Mouse (Mus musculus) right cerebral cortex, postnatal 4 days (tissue): ENCODE data around the gene Zbtb20.

Experiments
- DNase-seq: peaks from one replicate; pipeline ENCODE4 v3.0.0-alpha.2; 2022

The Zbtb20 gene

DNA sequence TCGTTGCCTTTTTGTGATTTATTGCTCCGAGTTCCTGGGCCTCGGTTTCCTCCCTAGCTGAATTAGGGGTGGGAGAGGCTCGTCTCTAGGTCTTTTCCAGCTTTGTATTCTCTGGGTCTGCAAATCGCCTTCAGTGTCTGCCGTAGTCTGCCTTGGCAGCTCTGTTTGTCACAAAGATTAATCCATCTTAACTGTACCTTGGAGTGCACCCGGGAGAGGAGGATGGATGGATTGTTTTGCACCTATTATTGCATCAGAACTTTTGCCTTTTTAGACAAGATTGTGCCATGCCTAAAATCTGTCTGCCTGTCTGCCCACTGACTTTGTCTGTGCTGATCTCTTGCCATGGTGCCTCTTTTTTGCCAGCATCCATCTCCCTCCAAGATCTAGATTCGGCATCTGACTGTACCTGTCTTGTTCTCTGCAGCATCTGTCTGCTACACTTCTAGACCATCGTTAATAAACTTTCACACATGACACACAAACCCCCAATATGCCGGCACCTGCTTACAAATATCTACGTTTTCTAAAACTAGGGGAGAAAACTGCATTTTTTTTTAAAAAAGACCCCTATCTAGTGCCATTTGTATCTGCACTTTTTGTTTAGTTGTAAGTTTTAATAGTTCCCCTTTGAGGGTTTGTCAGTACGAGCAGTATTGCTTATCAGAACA, 626.8 kb downstream of the Zbtb20 start:
- DNase-seq: no peak

DNA sequence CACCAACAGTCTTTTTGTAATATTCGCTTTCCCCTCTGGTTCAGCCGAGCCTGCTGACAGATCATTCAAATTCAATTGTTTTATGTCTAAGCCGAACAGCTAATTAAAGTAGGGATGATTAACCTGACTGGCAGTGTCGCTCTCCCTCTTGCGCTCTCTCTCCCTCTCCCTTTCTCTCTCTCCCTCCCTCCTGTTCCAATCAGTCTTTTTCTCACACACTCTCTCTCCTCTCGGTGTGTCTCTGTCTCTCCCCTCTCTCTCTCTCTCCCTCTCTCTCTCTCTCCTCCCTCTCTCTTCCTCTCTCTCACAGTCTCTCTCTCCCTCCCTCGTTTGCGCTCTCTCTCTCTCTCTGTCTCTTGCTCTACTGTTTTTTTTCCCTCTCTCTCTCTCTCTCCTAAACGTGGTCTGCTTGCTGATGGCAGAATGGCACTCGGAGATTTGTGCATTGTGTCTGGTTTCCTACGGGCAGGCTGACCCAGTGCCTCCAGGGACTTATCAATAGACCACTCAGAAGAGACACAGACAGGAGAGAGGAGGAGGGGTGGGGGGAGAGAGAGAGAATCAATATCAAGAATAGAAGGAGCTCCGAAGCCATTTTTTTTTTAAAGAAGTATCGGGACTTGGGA, 627.4 kb downstream of the Zbtb20 start:
- DNase-seq: peak; percentile 34

DNA sequence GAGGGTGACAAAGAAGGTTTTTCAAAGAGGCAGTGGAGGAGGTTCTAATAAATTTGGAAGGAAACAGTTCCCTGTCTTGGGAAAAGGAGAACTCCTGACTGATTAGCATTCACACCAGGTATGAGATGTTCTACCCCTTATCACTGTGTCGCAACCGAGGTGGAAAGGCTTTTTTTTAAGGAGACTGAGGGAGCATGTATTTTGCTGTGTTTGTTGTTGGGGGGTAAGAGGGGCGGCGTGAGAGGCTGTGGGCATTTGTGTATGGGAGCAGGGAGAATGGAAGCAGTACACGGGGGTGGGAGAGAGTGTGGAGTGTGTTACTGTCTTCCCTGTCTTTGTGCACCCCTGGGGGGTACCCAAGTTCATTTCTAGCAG, 627.9 kb downstream of the Zbtb20 start:
- DNase-seq: peak; percentile 21

DNA sequence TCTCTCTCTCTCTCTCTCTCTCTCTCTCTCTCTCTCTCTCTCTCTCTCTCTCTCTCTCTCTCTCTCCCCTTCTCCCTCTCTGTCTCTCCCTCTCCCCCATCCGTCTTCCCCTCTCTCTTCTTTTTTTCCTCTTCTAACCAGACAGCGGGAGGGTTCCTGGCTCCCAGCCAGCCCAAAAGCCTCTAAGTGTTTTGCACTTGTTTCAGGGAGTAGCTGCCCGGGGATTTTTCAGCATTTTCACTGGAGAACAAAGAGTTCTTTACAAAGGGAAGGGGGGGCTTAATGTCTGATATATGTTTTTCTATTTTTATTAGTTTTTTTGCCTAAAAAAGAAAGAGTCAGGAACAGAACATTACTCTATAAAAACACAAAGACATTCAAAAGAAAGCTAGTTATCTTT, 628.5 kb downstream of the Zbtb20 start:
- peak; percentile 85 for DNase-seq

DNA sequence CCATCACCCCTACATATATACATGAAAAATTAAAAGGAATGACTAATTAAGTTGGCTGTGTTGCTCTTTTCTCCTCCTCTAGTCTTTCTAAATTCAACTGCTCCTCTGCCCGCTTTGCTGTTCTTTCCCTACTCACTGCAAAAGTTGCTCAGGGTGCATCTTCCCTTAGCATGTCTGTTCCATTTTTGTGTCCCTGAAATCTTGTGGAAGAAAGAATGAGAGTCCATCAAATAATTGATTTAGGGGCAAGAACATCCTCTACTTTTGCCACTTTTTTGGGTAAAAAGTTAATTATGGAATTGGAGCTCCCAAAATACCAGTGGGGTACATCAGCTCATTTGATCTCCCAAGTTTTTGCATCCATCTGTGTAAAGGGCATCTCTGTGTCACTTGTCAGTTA, 628.9 kb downstream of the Zbtb20 start:
- no peak for DNase-seq

DNA sequence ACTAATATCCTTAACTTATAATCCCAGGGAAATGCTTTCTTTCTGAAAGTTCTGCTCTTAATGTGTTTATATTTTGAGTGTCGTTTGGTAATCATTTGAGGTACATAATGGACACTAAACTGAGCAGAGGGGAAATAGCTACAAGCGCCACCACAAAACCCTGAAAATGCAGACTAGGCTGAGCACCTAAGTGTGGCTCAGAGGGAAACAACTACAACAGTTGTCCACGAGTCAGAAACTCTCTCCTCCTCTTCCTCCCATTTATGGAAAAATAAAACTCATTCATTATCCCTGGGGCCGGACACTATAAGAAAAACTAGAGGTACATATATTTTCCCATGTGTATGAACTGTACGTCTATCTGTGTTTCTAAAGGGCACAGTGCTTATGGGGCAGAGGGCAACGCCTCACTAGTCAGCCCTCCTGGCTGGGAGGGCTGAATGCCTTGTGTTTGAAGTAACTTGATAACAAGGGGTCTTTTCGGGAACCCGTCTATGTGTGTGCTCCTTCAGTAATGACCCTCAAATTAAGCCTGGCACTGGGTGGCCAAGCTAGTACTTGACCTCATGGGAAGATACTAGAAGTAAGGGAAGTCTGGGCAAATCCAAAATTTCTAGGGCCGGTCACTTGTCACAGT, 629.8 kb downstream of the Zbtb20 start:
- DNase-seq: no peak

DNA sequence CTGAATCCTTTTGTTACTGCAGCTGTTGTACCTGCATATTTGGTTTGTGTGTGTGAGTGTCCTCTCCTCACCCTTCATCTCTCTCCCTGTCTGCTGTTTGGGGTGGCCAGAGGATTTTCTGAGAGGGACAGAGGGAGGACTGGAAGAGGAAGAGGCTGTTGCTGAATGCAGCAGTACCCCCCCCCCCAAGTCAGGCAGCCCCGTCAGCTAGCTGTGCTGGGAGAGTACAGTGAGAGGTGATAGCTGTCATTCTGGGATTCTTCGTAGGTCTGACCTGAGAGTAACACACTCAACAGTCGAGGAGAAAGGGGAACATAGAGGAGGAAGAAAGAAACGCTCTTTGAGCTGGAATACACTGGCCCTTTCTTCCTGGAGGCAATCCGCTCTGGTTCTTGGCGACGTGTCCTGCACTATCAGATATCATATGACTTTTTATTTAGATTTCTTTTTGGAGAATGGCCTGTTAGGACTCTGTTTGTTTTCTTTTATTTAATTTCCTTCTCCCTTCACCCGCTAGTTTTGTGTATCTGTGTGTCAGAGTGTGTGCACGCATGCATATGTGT, 630.6 kb downstream of the Zbtb20 start:
- DNase-seq: no peak

DNA sequence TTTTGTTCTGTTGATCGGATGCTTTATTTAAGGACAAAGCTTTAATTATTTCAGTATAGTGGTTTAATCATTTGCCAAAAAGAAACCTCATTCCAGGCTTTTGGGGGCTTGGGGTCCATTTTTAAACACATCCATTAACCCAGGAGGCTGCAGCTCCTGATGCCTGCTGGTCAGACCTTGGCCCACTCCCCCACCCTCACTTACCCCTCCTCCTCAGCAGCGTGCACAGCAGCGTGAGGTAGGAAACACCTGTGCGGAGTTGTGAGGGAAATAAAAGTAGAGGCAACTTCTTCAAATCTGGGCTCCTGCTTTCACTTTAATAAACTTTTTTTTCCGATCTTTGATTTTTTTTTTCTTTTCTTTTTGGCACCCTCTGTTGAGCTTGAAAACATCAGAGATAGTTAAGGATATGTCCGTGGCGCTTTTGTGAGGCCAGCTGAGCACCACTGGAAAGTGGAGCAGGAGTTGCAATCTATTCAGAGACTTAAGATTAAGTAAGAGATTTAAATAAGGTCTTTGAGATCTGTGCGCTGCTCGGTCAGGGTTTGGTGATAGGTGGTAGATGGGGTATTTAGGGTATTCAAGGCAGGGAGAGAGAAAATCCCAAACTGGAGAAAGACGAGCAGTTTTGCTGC, 631.2 kb downstream of the Zbtb20 start:
- DNase-seq: no peak

DNA sequence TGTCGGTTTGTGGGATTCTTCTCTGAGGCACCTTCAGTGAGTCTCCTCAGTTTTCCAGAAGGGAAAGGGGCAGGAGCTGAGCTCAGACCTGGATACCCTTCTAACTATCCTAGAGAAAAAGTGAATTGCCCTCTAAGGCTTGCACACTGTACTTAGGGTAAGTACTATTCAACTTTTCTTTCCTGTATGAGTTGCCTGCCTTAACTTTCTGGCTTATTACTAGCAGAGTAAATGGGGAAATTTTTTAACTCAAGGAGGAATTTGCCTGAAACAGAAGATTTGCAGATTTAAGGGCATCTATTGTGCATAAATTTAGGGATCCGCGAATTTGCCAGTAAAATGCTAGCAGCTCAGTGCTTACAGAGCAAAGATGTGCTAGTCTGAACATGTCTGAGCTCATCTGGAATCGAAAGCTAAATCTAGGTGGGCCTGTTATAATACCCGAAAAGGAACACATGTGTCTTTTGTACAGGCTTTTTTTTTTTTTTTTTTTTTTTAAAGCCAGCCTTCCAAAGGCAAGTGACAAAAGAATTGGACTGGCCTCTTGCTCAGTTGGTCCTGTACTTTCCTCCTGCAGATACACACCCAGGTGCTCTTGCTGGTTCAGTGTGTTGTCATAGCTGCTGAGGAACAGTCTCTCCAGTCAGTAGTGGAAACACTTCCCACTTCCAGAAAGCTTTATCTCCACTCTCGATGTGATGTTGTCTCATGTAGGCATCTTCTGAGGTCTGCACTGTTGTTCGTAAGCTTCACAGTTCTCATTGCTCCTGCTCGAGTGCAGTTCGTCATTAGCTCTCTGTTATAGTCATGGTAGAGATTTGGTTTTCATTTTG, 632.7 kb downstream of the Zbtb20 start:
- no peak for DNase-seq

GRCm38 (mm10) chr16:43510516-43510915, 634.8 kb downstream of the Zbtb20 start:
- DNase-seq: no peak

- no peak for DNase-seq
Observed at GRCm38 (mm10) chr16:43511531-43511930, 635.9 kb downstream of the Zbtb20 start.

- DNase-seq: no peak
Observed at GRCm38 (mm10) chr16:43513933-43514332, 638.3 kb downstream of the Zbtb20 start.

- DNase-seq: no peak
Observed at GRCm38 (mm10) chr16:43515538-43515937, 639.9 kb downstream of the Zbtb20 start.

- DNase-seq: no peak
Observed at GRCm38 (mm10) chr16:43520274-43520673, 644.6 kb downstream of the Zbtb20 start.

DNA sequence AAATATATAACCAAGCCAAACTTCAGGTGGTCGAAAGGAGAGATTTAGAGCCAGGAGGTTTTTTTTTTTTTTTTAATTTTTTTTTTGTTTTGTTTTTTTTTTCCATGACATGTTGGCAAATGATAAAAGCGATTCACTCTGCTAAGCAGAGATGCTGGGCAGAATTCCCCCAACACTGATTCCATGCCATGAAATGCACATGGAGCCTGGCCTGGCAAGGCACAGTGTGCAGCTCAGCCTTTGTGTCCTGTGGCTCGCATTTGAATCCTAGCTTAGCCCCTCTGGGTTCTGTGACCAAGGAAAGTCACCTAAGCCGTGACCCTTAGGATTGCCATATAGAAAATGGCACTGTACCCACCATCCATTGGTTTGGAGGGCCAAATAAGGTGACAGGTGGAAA, 646.8 kb downstream of the Zbtb20 start:
- no peak for DNase-seq

DNA sequence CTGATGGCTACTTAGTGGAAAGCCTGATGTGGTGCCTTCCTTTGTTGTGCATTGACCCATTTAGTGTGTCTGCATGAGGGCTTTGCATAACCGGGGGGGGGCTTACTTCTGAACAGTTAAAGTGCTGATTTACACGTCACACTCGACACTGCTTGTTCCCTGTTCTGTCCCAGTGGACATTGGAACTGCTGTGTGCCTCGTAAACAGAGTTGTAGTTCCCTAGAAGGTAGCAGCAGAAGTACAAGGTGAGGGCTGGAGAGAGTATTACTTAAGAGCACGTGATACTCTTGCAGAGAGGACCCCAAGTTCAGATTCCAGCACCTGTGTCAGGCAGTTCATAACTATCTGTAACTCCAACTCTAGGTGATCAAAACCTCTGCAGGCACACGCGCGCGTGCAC, 648.5 kb downstream of the Zbtb20 start:
- DNase-seq: no peak

- DNase-seq: no peak
Observed at GRCm38 (mm10) chr16:43525624-43526023, 649.9 kb downstream of the Zbtb20 start.

- DNase-seq: no peak
Observed at GRCm38 (mm10) chr16:43528300-43528699, 652.6 kb downstream of the Zbtb20 start.

DNA sequence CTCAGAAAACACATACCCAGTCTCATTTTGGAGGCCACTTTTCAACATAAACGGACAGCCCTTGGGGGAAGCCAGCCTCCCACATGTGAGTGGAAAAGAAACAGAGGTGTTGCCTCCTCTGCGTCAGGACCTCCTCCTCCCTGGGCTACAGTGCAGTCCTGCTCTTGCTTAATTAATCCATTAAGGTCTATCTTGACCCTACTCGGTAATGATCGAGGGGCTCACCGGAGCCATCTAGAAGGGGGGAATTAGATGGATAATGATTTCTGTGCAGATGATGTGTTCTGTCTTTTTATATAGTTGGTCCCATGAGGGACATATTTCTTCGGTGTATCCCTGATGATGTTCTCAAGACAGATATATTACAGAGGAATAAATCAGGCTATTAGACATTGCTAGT, 655.6 kb downstream of the Zbtb20 start:
- DNase-seq: no peak

DNA sequence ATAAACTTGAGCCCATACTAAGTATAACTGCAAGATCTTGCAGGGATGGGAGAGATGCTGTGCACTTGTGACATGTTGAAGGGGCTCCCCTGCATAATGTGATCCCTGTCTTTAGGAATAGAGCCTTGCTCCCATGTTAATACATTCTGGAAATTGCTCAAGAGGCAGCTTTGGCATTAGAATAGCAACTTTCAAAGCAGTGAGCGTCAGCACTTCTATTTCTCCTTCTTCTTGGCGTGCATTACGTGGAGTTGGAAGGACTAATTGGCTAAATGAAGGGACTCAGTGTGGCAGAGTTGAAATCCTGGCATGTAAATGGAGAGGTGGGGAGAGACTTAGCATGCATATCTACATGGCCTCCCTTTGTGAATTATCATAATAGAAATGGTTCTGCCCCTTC, 658.4 kb downstream of the Zbtb20 start:
- DNase-seq: no peak

DNA sequence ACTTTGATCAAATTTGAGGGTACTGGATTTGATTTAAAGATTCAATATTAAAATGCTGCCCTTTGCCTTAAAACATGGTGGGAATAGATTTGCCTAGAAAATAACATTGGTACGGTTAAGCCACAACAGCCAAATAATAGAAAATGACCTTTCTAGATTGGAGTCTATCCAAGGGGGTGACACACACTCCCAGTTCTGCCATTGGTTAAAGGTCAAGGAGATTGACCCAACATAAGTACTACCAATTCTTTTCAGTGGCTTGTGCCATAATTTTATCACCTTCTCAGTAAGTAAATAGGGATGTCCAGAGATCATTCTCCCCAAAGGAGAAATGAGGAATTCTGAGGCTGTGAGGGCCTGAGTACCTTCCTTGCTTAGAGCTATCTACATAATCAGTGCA, 660.2 kb downstream of the Zbtb20 start:
- DNase-seq: no peak

- no peak for DNase-seq
Observed at GRCm38 (mm10) chr16:43537163-43537562, 661.5 kb downstream of the Zbtb20 start.

- DNase-seq: peak; percentile 29
Observed at GRCm38 (mm10) chr16:43539659-43540096, 664.0 kb downstream of the Zbtb20 start.
